Comparison of ENCODE assay signal across 8 mouse cellular contexts in the genomic region with DNA sequence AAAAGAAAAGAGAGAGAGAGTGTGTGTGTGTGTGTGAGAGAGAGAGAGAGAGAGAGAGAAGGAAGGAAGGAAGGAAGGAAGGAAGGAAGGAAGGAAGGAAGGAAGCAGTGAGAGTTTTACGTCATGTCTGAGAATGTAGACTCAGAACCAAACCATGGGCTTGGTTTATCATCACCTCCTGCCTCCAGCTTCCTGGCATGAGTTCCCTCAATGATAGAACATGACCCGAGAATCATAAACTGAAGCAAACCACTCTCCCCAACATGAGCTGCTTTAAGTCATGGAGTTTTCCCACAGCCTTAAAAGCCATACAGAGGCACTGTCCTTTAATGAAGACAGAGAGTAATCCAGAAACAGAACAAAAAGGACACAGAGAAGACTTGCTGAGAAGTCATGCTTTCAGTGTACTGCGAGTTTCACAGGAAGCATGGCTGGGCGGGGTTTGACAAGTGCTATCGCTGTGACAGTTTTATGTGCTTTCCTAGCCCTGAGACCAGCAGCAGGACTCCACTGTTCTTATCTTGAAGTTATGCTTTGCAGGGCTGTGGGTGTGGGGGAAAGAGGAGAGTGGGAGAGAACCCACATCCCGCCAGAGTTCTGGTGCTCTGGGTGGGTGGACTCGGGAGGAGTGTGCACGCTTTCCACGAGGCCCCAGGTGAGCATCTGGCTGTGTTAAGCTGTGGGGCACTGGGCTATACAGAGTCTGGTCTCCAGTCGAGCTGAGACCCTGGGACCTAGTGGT. TPM values are rescaled to one million over a fixed set of nuclear protein-coding genes. Genes with fewer than 3 reads are reported as not detected.
DNase-seq lines count a peak whose midpoint lies in the region; ATAC-seq lines count a peak whose summit lies in the region.

No protein-coding gene starts in this region.

- intact Hi-C loops in heart, postnatal 25 days (cut with DNase I) = no loop called here

- H3K4me1 ChIP-seq in heart, embryonic 13.5 days = peaks cover 15% of the 10 kb centered on the region
- no peaks in the 10 kb centered on the region for H3K4me1 ChIP-seq in intestine, embryonic 15.5 days (replicated peaks)
- H3K4me1 ChIP-seq in forebrain, embryonic 10.5 days = no peaks in the 10 kb centered on the region

- H3K36me3 ChIP-seq in heart, embryonic 13.5 days = no peaks in the 10 kb centered on the region
- H3K36me3 ChIP-seq in intestine, embryonic 15.5 days = no peaks in the 10 kb centered on the region
- no peaks in the 10 kb centered on the region for H3K36me3 ChIP-seq in forebrain, embryonic 10.5 days (replicated peaks)

- no peaks in the 10 kb centered on the region for H3K9me3 ChIP-seq in heart, embryonic 13.5 days
- no peaks in the 10 kb centered on the region for H3K9me3 ChIP-seq in intestine, embryonic 15.5 days
- H3K9me3 ChIP-seq in forebrain, embryonic 10.5 days = peaks cover 4% of the 10 kb centered on the region

- no peaks in the 10 kb centered on the region for H3K27me3 ChIP-seq in heart, embryonic 13.5 days (replicated peaks)
- H3K27me3 ChIP-seq in intestine, embryonic 15.5 days (replicated peaks) = no peaks in the 10 kb centered on the region
- no peaks in the 10 kb centered on the region for H3K27me3 ChIP-seq in forebrain, embryonic 10.5 days (ENCODE audit: poor library complexity, severe bottlenecking)

- H3K9ac ChIP-seq in heart, embryonic 13.5 days = no peak overlapping the region
- no peak overlapping the region for H3K9ac ChIP-seq in intestine, embryonic 15.5 days

- H3K4me2 ChIP-seq in heart, embryonic 13.5 days = peak overlapping the region; percentile 26; the same call in 1 of the 2 replicates
- no peak overlapping the region; the same call in 1 of the 2 replicates for H3K4me2 ChIP-seq in intestine, embryonic 15.5 days (replicated peaks)

- peak overlapping the region; percentile 57 for H3K27ac ChIP-seq in heart, embryonic 13.5 days (replicated peaks)
- no peak overlapping the region for H3K27ac ChIP-seq in intestine, embryonic 15.5 days
- no peak overlapping the region for H3K27ac ChIP-seq in forebrain, embryonic 10.5 days

- 45% methylated on average over 10 of the region's 10 CpGs for WGBS in heart, embryonic 13.5 days
- WGBS in intestine, embryonic 15.5 days = 34% methylated on average over 10 of the region's 10 CpGs
- WGBS in forebrain, embryonic 10.5 days = 84% methylated on average over 10 of the region's 10 CpGs

- ATAC-seq in heart, embryonic 13.5 days (ENCODE audit: extremely low read depth, insufficient number of reproducible peaks, low FRiP score, low TSS enrichment) = 0 out of 2 replicates have a peak, but pooled peaks have one; percentile 31
- ATAC-seq in intestine, embryonic 15.5 days = peak; percentile 93

- H3K4me3 ChIP-seq in heart, embryonic 13.5 days = no peak overlapping the region
- no peak overlapping the region for H3K4me3 ChIP-seq in intestine, embryonic 15.5 days (replicated peaks)
- no peak overlapping the region for H3K4me3 ChIP-seq in forebrain, embryonic 10.5 days

- DNase-seq in heart, postnatal 25 days (ENCODE audit: low spot score) = no peak
- peak; percentile 88 for DNase-seq in MEL-GATA-1-ER (ENCODE audit: extremely low read depth, low read depth)
- peak; percentile 61 for DNase-seq in spleen, adult 12 weeks (ENCODE audit: low spot score)
- DNase-seq in cerebellum, postnatal 25 days = no peak
- DNase-seq in forebrain, embryonic 10.5 days (ENCODE audit: extremely low spot score, low spot score) = no peak
- DNase-seq in layer of hippocampus, adult 8-10 months (ENCODE audit: low spot score in 2 of 2) = no peak

RNA-seq across cellular contexts. Expression of a gene that starts 9.7 kb away (rescaled TPM):
- 7.8 and 8.2 TPM in 2 replicates for polyA plus RNA-seq in heart, embryonic 13.5 days (2015; fragmentation: Nextera tagmentation; extraction: Ambion mirVana)
- total RNA-seq in heart, postnatal 25 days (2021) = 1 to 10 TPM; 9.0 to 9.8 TPM
- 8.2 and 10.7 TPM in 2 replicates for polyA plus RNA-seq in intestine, embryonic 15.5 days (2015; fragmentation: Nextera tagmentation; extraction: Ambion mirVana)
- 0.42 and 0.64 TPM in 2 replicates for polyA plus RNA-seq in forebrain, embryonic 10.5 days (2016; fragmentation: Nextera tagmentation; extraction: Ambion mirVana)
- 1 to 10 TPM; 5.5 to 6.5 (median 5.9) TPM for total RNA-seq in layer of hippocampus, adult 8-10 months (2022)

RNA-seq across cellular contexts. Expression of a gene that starts 28.3 kb away (rescaled TPM):
- polyA plus RNA-seq in heart, embryonic 13.5 days (2015; fragmentation: Nextera tagmentation; extraction: Ambion mirVana) = 18.0 and 22.7 TPM in 2 replicates
- 10 to 100 TPM; 32.7 to 37.4 TPM for total RNA-seq in heart, postnatal 25 days (2021)
- 4.7 and 5.7 TPM in 2 replicates for polyA plus RNA-seq in intestine, embryonic 15.5 days (2015; fragmentation: Nextera tagmentation; extraction: Ambion mirVana)
- 0.44 and 0.71 TPM in 2 replicates for polyA plus RNA-seq in forebrain, embryonic 10.5 days (2016; fragmentation: Nextera tagmentation; extraction: Ambion mirVana)
- total RNA-seq in layer of hippocampus, adult 8-10 months (2022) = 1 to 10 TPM in 3 of 4 experiments, under 1 TPM in 1; 0.72 to 1.6 (median 1.2) TPM

RNA-seq across cellular contexts. Expression of a gene that starts 33.9 kb away (rescaled TPM):
- 0.65 and 0.78 TPM in 2 replicates for polyA plus RNA-seq in heart, embryonic 13.5 days (2015; fragmentation: Nextera tagmentation; extraction: Ambion mirVana)
- under 1 TPM in 1 of 2 experiments, not detected in 1; 0.20 TPM for total RNA-seq in heart, postnatal 25 days (2021)
- polyA plus RNA-seq in intestine, embryonic 15.5 days (2015; fragmentation: Nextera tagmentation; extraction: Ambion mirVana) = 0.15 TPM in 1 of 2 replicates, not detected in the other
- not detected in 2 replicates for polyA plus RNA-seq in forebrain, embryonic 10.5 days (2016; fragmentation: Nextera tagmentation; extraction: Ambion mirVana)
- total RNA-seq in layer of hippocampus, adult 8-10 months (2022) = not detected

Comparison
In these comparisons a context has a peak if more than half of its experiments do, and no peak if none do; other contexts are left out.
1. DNase-seq: peak in MEL-GATA-1-ER (single experiment) and spleen, adult 12 weeks (single experiment); none in heart, postnatal 25 days (single experiment), cerebellum, postnatal 25 days (0 of 2), forebrain, embryonic 10.5 days (single experiment) and layer of hippocampus, adult 8-10 months (0 of 2).